Mouse (Mus musculus): ENCODE measurements around the gene Clec2l. TPM values are rescaled to one million over a fixed set of nuclear protein-coding genes. Genes with fewer than 3 reads are reported as not detected.
A peak's percentile ranks its signal among the peaks of the same experiment; 100 is the strongest.
"Not testable (repeated sequence)": the region's sequence is repeated elsewhere in the genome, so short reads cannot be mapped to it uniquely, and the experiment has no call there.

Gene Clec2l
- total RNA-seq, 2 experiments from 2014 or later, result 67.4 to 69.7 TPM

DNA sequence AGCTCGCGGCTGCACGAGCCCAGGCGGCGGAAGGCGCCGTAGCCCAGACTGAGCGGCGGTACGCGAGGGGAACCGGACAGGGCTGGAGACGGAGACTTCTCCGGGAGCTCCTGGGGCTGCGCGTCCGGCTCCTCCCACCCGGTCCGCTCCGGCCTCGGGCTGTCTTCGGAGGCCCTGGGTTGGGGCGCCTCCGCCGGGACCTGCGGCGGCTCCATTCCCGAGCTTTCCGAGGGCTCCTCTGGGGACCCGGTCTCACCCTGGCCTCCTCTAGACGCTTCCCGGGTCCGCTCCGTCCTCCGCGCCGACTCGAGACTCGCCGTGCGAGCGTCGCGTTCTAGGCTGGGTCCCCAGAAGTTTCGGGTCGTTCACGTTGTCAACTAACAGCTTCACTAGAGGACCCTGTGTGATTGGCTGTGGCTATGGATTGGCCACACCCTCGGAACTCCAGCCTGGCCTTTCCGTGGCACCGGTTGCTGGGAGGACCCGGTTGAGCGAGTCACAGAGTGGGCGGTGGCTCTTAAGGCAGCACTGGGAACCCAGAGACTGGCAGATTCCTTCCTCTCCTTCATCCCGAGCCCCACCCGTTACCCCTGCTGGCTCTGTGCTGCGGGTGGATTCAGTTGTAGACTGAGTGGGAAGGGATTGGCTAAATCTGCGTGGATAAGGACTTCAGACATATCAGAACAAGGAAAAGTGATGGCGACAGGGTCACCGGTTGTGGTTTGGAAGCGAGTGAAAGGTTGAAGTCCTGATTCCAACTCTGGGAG, 25.8 kb upstream of the Clec2l start, which contains the start of gene Klrg2:
Gene Klrg2 (minus strand): TSS at position 391 of the 767 bp plus-strand sequence.
- no peak for DNase-seq (ENCODE audit: extremely low spot score in 1 of 2, low spot score in 2 of 2)
- no peak within 1 kb of the TSS for H3K27ac ChIP-seq
- intact Hi-C loops (cut with DNase I), result no loop called here
- H3K4me3 ChIP-seq, result peak within 1 kb of the TSS; percentile 52
- no peak for TF ChIP-seq CTCF (IDR thresholded peaks at IDR 0.05)

DNA sequence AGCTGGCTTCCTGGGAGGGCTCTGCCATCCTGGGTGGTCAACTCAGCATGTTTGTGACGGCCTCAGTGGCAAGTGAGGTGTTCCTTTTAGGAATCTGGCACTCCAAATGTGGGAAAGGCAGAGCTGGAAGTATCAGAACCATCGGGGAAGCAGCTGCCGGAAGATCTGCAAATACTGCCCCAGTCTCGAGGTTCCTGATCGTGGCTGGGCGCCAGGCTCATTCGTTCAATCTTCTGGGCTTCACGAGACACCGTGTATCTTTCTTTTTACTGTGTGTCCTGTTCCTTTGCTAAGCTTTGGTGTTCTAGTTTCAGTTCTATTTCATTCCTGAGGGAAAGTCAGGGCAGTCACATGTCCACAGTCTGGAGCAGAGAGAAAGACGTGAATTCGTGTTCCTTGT, 22.5 kb upstream of the Clec2l start:
- TF ChIP-seq CTCF (IDR thresholded peaks at IDR 0.05), result no peak
- Histone ChIP-seq H3K4me3 (no peak overlapping the region), H3K27ac (no peak overlapping the region)
- DNase-seq (ENCODE audit: extremely low spot score in 1 of 2, low spot score in 2 of 2), result no peak
- intact Hi-C loops (cut with DNase I), result no loop called here

GRCm38 (mm10) chr6:38641228-38641627, 21.6 kb upstream of the Clec2l start:
- no peak overlapping the region for H3K27ac ChIP-seq
- DNase-seq (ENCODE audit: extremely low spot score in 1 of 2, low spot score in 2 of 2), result no peak
- no peak overlapping the region for H3K4me3 ChIP-seq
- no peak for TF ChIP-seq CTCF (IDR thresholded peaks at IDR 0.05)
- intact Hi-C loops (cut with DNase I), result no loop called here

GRCm38 (mm10) chr6:38641645-38642044, 21.2 kb upstream of the Clec2l start:
- DNase-seq (ENCODE audit: extremely low spot score in 1 of 2, low spot score in 2 of 2), result no peak
- TF ChIP-seq CTCF (IDR thresholded peaks at IDR 0.05), result peak; percentile 12
- intact Hi-C loops (cut with DNase I), result no loop called here
- Histone ChIP-seq H3K27ac (no peak overlapping the region), H3K4me3 (no peak overlapping the region)

DNA sequence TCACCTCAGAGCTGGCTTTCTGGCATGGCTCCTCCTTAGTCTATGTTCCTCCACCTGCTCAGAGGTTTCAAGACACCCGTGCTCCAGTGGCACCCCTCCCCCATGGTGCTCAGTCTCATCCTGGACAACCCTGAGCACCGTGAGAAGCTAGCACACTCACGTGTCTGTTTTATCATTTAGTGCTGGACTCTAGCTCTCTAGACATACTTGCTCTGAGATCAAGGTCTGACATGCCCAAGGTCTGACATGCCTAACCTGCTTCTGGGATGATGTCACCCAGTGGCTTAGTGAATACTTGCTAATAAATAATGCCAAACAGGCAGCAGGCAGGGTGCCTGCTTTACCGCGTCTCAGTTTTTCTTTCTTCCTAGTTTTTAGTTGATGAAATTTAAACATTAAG, 20.3 kb upstream of the Clec2l start:
- Histone ChIP-seq H3K4me3 (no peak overlapping the region), H3K27ac (no peak overlapping the region)
- intact Hi-C loops (cut with DNase I), result no loop called here
- DNase-seq (ENCODE audit: extremely low spot score in 1 of 2, low spot score in 2 of 2), result no peak
- TF ChIP-seq CTCF (IDR thresholded peaks at IDR 0.05), result no peak

GRCm38 (mm10) chr6:38643039-38643438, 19.8 kb upstream of the Clec2l start:
- H3K4me3 ChIP-seq, result no peak overlapping the region
- H3K27ac ChIP-seq, result no peak overlapping the region
- DNase-seq (ENCODE audit: extremely low spot score in 1 of 2, low spot score in 2 of 2), result no peak
- no peak for TF ChIP-seq CTCF (IDR thresholded peaks at IDR 0.05)
- intact Hi-C loops (cut with DNase I), result no loop called here

DNA sequence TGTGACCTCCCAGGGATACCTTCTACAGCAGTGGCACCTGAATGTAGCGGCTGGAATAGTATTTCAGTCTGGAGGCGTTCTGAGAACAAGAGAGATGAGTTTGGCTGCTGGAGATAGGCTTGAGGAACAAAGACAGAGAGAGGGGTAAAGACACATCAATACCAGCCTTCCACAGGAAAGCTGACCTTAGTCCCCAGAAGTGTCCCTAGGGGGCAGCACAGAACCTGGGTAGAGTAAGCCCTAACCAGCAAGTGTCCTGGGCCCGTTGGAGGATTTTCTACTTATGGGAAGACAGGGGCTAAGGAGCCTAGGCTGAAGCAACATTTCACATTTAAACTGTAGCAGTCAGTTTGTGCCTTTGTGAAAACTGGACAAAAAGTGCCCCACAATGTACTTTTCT, 13.3 kb upstream of the Clec2l start:
- intact Hi-C loops (cut with DNase I), result no loop called here
- no peak overlapping the region for H3K27ac ChIP-seq
- H3K4me3 ChIP-seq, result no peak overlapping the region
- no peak for DNase-seq (ENCODE audit: extremely low spot score in 1 of 2, low spot score in 2 of 2)
- TF ChIP-seq CTCF (IDR thresholded peaks at IDR 0.05), result peak; percentile 20

DNA sequence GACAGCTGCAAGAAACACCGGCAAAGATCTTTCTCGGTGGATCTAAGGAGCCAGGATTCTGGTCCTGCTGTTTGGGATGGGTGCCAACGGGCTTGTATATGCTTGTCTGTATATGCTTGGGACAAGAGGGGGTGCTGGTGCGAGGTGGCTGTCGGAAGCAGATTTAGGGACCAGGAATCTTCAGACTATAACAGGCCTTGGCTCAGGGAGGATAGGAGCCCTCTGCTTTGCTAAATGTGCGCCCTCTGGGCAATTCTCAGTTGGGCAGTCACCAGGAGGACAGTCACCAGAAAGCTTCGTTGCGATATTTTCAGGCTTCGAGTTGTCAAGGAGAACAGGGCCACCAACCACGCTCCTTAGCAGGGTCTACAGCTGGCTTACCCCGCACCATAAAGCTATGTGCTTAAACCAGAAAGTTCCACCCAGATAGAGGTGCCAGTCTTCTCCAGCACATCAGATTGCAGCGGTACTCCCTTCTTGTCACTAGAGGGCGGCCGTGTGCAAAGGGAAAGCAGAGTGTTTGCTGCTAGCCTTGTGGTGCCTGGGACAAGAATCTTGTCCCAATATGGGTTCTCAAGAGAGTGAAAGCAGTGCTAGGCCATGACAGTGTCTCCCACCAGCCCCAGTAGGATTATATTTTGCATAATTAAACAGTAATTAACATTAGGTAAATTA, 12.5 kb upstream of the Clec2l start:
- peak; percentile 95 for TF ChIP-seq CTCF (IDR thresholded peaks at IDR 0.05)
- intact Hi-C loops (cut with DNase I), result loop anchor here (1.0 to 10.0 kb wide), 3 partner anchors 44 to 424 kb away; no protein-coding TSS in a partner anchor
- Histone ChIP-seq H3K27ac (no peak overlapping the region), H3K4me3 (no peak overlapping the region)
- DNase-seq (ENCODE audit: extremely low spot score in 1 of 2, low spot score in 2 of 2), result peak; percentile 61 to 65

GRCm38 (mm10) chr6:38661626-38662025, 1.2 kb upstream of the Clec2l start:
- Histone ChIP-seq H3K4me3 (no peak overlapping the region), H3K27ac (no peak overlapping the region)
- no peak for TF ChIP-seq CTCF (IDR thresholded peaks at IDR 0.05)
- DNase-seq (ENCODE audit: extremely low spot score in 1 of 2, low spot score in 2 of 2), result no peak
- intact Hi-C loops (cut with DNase I), result no loop called here

DNA sequence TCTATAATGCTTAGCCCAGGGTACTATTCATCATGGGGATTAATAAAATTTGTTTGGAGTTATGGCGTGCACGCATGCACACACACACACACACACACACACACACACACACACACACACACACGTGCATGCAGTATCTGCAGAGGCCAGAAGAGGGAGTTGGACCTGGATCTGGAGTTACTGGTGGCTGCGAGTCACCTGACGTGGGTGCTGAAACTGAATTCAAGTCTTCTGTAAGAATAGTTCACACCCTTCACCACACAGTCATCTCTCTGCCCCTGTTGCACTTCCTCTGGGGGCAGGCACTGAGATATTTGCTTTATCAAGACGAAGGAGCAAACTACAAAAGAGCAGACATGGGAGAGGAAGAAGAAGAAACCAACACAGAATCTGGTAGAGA, 6.7 kb downstream of the Clec2l start:
- intact Hi-C loops (cut with DNase I), result no loop called here
- no peak for TF ChIP-seq CTCF (IDR thresholded peaks at IDR 0.05)
- no peak overlapping the region for H3K27ac ChIP-seq
- no peak for DNase-seq (ENCODE audit: extremely low spot score in 1 of 2, low spot score in 2 of 2)
- no peak overlapping the region for H3K4me3 ChIP-seq

DNA sequence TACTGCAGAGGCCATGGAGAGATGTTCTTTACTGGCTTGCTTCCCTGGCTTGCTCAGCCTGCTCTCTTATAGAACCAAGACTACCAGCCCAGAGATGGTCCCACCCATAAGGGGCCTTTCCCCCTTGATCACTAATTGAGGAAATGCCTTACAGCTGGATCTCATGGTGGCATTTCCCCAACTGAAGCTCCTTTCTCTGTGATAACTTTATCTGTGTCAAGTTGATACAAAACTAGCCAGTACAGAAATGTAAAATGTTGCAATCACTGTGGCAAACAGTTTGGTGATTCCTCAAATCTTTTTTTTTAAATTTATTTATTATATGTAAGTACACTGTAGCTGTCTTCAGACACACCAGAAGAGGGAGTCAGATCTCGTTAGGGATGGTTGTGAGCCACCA, 7.6 kb downstream of the Clec2l start:
- H3K27ac ChIP-seq; DNase-seq (ENCODE audit: extremely low spot score in 1 of 2, low spot score in 2 of 2); H3K4me3 ChIP-seq; intact Hi-C loops (cut with DNase I): not testable (repeated sequence)

- Histone ChIP-seq H3K4me3 (no peak overlapping the region), H3K27ac (no peak overlapping the region)
- no peak for TF ChIP-seq CTCF (IDR thresholded peaks at IDR 0.05)
- no peak for DNase-seq (ENCODE audit: extremely low spot score in 1 of 2, low spot score in 2 of 2)
- intact Hi-C loops (cut with DNase I), result no loop called here
These were observed 8.4 kb downstream of the Clec2l start for GRCm38 (mm10) chr6:38671270-38671669.

All from left cerebral cortex, adult 2 months (tissue).